Mouse (Mus musculus): Measurements from ENCODE around the gene C2cd5.

DNA sequence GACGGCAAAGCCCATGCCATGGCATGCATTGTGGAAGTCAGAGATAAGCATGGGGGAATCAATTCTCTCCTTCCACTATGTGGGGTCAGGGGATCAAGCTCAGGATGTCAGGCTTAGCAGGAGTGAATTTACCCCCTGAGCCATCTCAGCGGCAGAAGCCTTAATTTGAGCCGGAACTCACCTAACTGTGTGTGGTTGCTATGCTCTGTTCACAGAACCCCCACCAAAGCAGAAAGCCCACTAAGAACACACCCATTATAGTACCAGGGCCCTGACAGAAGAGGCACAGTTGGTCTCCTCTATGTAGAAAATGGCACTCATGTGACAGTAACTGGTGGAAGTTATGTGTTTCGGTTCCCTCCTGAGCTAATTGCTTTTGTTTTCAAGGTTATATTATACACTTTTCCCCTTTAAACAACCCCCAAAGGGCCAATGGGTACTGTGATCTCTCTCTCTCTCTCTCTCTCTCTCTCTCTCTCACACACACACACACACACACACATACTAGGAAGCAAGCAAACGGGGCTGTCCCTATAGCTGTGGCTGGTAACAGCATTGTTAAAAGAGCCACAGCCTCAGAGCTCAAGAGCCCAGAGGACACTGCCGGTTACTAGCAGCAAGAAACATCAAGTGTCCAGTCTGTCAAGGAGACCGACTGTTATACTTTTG is 108.4 kb downstream of the C2cd5 start:
- TF ChIP-seq TCF12 (IDR thresholded peaks at IDR 0.05; ENCODE audit: insufficient read depth, poor library complexity, severe bottlenecking) = no peak
- no peak for TF ChIP-seq USF1 (IDR thresholded peaks at IDR 0.05; ENCODE audit: low read depth)
- TF ChIP-seq POLR2A (IDR thresholded peaks at IDR 0.05; ENCODE audit: insufficient read length, low read depth) = no peak
- no peak for TF ChIP-seq MAX (IDR thresholded peaks at IDR 0.05; ENCODE audit: low read depth)
- no peak for TF ChIP-seq E2F4 (IDR thresholded peaks at IDR 0.05; ENCODE audit: insufficient read depth)
- no peak for TF ChIP-seq SRF (IDR thresholded peaks at IDR 0.05; ENCODE audit: control insufficient read depth, insufficient read length, low read depth)
- TF ChIP-seq CEBPB (IDR thresholded peaks at IDR 0.05; ENCODE audit: insufficient read depth, poor library complexity, severe bottlenecking) = no peak
- no peak for TF ChIP-seq MYOG (IDR thresholded peaks at IDR 0.05; ENCODE audit: control insufficient read depth in 1 of 3, insufficient read depth in 1 of 3, insufficient read length in 2 of 3, low read depth in 2 of 3)
- TF ChIP-seq REST (IDR thresholded peaks at IDR 0.05; ENCODE audit: insufficient read depth, insufficient read length) = no peak
- TF ChIP-seq POLR2AphosphoS2 (IDR thresholded peaks at IDR 0.05; ENCODE audit: insufficient read length, low read depth) = no peak
- no peak for TF ChIP-seq MYOD1 (IDR thresholded peaks at IDR 0.05; ENCODE audit: control insufficient read depth in 1 of 3, insufficient read length in 2 of 3, low read depth in 2 of 3)
